Mouse (Mus musculus) erythroid progenitor cell, adult 5-6 weeks (primary cell): Measurements from ENCODE around the gene Ankrd10. TPM values are rescaled to one million over a fixed set of nuclear protein-coding genes. Genes with fewer than 3 reads are reported as not detected.
"Not testable (repeated sequence)": the region's sequence is repeated elsewhere in the genome, so short reads cannot be mapped to it uniquely, and the experiment has no call there.

Experiments
- ATAC-seq: replicated peaks from 2 replicates; pipeline ENCODE4 v1.8.0; 2016; ENCODE audit warnings: moderate number of reproducible peaks, mild to moderate bottlenecking, moderate TSS enrichment, inconsistent platforms; ENCODE audit not compliant: poor library complexity, low FRiP score, severe bottlenecking
- total RNA-seq, 2 experiments: library from RNA; stranded (forward) in 1 of 2; stranded (reverse) in 1 of 2; fragments of 150-400 nt in 1 of 2; fragments of 186-747, 209-891 nt in 1 of 2; gene quantifications; 2 replicates each; pipeline versions ENCODE4 v1.2.3 to v1.2.4; 2015 to 2017; ENCODE audit warnings: low replicate concordance in 2 of 2

The Ankrd10 gene
- total RNA-seq (2015; ENCODE audit: low replicate concordance): 10.1 and 30.2 TPM in 2 replicates
- 6.4 and 11.2 TPM in 2 replicates for total RNA-seq (2017; ENCODE audit: low replicate concordance)

DNA sequence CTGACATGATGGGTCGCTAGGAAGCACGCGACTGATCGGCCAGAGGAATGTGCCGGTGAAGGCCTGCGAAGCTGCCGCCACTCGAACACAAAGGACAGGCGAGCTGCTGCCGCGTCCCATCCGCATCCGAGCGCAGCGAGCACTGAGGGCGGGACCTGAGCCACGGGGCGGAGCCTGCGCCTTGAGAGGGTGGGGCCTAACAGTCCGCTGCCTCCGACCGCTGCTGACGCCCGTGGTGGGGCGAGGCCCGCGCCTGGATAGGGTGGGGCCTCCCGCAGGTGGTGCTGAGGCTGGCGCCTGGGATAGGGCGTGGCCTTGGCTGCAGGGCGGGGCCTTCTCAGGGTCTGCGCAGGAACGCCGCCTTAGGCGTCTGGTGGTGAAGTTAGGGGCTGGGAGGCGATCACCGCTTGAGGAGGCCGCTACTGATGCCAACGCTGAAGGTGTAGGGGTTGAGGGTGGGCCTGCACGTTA, at the start of gene Ankrd10:
TSS of gene Ankrd10 (minus strand) at position 147 of the 471 bp plus-strand sequence.
- ATAC-seq: peak; percentile 95

DNA sequence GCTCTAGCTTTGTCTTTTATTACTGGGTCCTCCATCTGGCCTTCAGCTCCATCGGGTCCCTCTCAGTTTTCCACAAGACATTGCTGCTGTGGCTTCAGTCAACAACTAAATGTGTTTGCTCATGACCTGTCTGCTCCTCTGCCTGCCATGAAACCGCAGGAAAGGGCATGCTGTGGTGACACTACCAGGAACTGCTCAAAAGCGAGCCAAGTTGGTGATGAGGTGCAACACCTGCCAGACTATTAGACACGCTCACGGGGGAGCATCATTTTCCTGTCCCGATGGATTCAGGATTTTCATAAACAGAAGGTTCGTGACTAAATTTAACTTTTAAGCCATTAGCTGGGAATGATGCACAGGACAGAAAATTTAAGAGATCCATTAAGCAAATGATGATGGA, 49.0 kb upstream of the Ankrd10 start:
- no peak for ATAC-seq

DNA sequence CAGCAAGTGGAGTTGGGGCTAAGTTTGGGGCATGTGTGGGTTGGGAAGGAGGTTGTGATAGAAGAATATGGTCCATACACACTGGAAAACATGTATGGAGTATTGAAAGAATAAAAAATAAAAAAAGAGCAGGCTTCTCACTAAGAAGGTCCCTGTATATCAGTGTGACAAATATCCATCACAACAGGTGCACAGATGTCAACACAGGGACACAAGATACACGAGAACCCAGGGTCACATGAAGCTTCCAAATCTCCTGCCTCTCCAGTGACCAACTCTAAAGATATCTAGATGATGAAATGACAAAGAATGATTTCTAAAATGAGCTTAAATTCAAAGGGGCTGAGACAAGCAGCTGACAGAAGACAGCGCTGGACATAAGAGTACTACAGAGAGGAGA, 32.8 kb upstream of the Ankrd10 start:
- ATAC-seq: no peak

DNA sequence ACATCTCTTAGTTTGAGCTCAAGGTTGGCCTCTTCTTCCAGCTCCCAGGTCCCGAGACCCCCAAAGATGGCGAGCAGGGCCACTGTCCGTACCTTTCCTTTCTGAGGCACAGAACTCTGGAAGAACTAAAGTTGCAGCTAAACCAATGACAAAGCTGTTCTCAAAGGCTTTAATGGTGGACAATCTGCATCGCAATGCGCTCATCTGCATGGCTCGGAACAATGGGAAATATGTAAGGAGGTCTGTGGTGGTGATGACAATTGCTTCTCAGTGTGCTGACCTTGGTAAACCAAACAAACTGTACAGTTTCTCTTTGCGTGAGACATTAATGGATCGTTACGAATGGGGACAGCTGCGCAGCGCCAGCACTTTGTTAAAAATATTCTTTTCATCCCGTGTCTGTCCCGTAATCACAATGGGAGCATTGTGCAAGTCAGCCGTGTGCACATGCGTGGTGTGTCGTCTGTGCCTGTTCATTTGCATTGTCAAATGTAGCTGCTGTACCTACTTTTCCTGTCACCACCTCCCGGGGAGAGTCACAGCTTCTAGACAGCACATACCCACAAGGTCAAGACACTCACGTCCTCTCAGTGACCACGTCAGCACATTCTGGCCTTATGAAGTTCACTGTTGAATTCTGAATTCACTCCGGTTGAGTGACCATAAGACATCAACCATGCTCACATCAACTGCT, 30.6 kb upstream of the Ankrd10 start:
- ATAC-seq: not testable (repeated sequence)

DNA sequence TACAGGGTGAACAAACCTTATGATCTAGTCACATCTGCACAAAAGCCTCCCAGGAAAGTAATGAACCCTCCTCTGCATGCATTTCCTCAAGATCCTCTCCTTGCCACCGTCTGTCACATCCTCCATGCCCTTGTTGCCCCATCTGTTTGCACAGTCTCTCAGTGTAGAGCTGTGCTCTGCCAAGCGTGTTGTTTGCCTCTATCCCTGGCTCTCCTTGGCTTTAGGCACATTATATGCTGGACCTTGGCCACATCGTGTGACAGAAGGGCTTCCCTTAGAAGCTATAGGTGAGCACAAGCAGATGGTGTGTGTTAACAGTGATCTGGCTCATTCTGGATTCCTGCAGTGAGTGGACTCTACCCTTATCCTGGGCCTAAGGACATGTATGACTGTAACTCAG, 26.4 kb upstream of the Ankrd10 start:
- ATAC-seq: no peak

DNA sequence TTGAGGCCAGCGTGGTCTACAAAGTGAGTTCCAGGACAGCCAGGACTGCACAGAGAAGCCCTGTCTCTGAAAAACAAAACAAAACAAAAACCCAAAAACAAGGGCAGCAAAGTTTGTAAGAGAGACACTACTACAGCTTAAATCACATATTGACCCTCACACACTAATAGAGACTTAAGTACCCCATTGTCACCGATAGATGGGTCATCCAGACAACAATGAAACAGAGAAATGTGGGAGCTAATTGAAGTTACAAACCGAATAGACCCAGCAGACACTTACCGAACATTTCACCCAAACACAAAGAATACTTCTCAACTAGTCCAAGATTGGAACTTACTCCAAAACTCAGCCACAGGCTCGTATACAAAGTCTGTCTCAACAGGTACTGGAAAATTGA, 14.5 kb upstream of the Ankrd10 start:
- ATAC-seq: no peak

DNA sequence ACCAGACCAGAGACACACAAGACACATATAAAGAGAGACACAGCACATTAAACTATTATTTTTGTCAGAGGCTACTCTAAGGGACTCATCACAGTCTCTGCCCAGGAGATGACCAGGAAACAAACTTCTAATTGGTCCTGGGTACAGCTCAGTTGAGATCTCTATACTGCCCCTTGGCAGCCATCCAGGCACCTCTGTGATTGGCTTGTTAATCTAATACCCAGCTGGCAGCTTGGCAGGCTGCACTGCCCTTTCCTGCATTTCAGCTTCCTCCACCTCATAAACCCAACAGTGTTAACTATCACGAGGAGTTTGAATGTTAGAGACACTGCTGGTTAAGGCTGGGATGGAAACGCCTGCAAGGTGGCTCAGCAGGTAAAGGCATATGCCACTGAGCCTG, 7.6 kb upstream of the Ankrd10 start:
- no peak for ATAC-seq

DNA sequence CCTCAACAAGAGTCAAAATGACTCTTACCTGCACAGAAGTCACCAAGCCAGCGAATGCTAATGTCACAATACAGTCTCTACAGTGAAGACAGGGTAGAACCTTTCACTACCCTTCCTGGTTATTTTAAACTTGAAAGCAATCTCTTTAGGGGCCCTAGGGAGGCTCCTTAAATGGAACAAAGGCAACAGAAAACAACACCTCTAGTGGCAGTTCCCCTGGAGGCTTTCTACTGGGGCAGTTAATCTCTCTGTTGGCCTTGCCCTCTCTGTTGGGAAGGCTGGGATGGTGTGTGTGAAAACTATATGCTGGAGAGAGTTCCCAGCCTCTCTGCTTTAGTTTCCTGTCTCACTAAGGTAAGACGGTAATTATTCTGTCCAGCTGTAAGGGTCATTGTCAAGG, 5.0 kb upstream of the Ankrd10 start:
- no peak for ATAC-seq

DNA sequence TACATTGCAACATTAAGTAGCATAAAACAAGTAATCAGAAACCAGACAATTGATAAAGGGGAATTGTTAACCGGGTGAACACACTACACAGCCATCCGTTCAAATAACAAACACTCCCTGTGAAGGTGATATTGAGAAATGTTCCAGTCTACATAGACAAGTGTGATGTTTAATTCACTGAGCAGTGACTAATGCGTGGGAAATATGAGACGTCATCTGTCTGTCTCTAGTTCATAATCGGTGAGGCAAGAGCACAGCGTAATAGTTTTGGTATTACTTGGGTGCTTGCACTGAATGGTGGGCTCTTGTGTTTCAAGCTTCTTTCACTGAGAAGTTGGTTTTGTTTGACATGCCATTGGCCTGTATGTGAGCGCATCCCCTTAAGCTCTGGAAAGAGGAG, 2.0 kb upstream of the Ankrd10 start:
- no peak for ATAC-seq

DNA sequence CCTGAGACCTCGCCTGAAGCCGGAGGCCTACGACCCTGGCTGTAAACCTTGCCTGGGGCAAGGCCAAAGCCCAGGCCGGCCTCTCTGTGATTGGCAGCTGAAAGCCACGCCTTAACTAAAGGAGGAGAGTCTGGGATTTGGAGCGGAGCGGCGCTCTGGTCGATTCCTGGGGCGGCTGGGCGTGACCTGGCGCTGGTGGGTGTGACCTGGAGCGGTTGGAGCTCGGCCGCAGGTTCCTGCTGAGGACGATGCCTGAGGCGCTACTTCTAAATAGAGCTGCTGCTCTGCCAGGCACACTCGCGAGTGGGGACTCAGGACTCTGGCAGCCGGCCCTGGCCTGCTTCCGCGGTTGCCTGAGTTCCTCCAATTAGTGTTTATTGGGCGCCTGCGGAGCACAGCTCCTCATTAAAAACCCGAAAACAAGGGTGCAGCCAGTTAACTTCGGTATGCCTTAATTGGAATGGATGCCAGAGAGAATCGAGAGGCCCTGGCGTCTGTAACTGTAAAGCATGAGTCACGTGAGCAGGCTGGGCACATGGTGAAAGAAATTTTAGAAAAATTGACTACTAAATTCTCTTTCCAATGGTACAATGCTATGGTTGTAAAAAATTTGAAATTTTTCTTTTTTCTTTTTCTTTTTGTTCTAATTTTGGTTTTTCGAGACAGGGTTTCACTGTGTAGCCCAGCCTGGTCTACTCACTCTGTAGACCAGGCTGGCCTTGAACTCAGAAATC, 934 bp upstream of the Ankrd10 start:
- ATAC-seq: peak; percentile 83

DNA sequence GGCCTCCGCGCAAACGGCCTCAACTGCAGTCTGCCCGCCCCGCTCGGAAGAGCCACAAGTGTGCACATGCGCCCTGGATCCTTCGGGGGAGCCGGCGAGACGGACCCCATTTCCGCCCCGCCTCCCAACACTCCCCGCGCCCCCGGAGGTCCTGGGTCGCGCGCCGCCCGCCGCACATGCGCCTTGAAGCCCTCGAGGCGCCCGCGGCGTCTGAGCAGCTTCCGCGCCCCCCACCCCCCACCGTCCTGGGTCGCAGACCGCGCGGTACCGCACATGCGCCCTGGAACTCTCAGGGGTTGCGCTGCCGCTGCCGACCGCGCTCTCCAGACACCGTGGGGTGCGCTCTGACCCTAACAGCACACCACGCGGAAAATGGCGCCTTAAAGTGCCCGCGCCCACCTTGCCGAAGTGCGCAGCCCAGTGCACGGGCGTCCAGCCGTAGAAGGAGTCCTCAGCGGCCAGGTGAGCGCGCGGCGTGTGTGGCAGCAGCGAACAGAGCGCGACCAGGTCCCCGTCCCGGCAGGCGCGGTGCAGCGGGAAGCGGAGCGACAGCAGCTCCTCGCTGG, 462 bp downstream of the Ankrd10 start:
- ATAC-seq: peak; percentile 35

DNA sequence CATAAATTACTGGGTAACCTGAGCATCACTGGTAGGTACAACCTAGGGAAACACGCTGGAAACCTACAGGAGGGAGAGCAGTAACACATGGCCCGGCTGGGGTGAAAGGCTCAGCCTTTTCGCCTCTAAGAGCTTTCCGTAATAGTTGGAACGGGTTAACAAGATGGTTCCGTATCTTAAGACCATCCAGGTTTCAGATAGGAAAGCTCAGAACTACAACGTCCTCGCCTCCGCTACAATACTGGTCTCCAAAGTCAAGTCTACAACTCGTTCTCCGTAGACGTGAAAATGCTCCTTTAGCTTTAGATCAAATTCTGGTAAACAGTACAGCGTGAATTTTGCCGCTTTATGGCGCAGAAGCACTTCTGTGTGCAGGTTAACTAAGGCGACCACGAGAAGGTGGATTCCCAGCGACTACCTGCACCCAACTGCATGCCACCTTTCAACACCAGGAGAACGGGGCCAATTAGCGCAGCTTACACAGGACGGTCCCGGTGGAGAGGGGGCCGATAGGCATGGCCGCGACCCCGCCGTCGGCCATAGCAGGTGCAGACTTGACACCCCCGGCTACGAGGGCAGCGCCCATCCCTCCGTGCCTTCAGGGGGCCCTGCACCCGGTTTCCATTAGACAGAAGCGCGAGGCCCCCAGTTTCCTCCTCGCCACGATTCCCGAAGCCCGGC, 1.1 kb downstream of the Ankrd10 start:
- ATAC-seq: no peak

DNA sequence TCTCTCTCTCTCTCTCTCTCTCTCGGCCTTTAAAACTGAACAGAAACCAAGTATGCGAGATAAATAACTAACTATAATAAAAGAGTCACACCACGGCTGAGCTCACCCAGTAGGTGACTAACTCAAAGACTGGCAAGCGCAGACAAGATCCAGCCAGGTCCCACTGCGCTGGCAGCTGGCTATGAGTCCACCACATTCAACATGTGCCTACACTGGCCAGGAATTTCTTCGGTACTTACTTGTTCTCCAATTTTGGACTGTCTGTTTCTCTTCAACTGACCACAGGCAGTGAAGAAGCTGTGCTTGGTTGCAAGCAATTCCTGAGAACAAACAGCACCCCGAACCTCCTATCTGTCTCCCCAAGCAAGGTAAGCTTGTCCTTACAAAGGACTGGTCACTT, 2.1 kb downstream of the Ankrd10 start:
- ATAC-seq: no peak

DNA sequence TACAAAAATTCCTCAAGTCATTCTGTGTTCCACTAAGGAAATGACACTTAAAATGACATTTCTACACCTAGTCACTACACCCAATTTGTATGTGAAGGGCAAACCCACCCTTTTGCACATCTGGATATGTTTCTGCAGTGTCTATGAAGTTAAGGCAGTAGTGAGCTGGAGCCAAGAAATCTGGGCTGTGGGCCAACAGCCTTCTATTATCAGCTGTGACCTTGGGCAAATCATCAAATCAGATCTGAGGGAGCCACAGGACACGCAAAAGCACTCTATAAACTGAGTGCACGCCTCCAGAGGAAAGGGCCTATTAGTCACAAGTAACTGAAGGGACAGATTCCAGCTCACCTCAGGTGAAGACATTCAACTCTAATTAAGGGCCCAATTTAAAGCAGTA, 3.2 kb downstream of the Ankrd10 start:
- no peak for ATAC-seq

DNA sequence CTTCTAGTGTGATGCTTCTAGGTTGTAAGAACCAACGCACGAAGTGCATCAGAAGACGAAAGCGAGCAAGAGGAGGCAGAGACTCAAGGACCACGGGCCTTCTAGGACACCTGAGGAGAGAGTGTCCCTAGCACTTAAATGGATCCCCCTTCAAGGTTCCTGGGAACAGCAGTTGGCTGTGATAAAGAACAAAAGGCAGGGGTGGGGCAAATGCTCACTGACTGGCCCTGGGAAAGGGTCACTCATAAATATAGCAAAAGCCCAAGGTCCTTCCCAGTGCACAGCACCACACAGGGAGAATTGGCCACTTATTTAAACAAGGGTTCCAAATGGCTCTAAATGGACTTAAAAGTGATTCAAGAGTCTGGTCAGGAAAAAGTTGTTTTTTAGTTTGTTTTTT, 6.4 kb downstream of the Ankrd10 start:
- ATAC-seq: no peak

DNA sequence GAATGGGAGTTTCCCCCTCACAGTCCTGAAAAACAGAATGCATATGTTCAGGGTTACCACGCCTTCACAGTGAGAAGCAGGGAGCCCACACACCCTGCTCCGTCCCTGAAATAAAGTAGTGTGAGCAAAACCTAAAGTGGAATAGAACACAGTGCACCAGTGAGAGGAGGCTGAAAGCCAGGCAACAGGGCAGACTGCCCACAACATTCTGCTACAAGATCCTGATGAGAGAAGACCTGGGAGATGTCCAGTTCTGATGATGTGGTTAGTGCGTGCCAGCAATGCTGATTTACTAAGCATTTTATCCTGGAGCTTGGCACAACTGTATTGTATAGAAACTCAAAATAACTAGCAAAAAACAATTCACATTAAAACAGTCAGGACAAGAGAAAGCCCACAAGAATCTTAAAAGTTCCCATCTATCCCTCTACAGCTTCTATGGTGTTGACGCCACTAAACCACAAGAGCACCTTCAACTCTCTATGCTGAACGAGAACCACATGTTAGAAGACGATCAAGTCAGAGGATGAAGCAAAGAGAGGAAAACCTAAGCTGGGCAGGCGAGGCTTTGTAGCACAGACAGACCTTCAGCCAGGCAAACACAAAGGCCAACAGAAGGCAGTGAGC, 6.9 kb downstream of the Ankrd10 start:
- no peak for ATAC-seq

DNA sequence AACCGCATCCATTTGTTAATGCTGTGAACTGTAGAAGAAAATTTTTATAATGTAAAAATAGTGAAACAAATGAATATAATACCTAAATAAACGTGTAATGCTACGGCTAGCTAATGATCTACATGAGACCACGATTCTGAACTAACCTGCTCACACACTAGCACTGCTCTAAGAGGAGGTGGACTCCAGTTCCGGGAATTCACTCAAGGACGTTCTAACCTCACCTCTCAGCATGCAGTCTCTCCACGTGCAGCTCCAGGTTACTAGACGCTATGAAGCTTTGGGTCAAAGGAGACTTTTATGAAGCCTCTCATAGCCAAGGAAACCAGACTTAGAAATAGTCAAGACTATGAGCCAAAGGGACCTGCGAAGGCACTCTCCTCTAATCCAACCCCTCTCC, 7.8 kb downstream of the Ankrd10 start:
- ATAC-seq: no peak

DNA sequence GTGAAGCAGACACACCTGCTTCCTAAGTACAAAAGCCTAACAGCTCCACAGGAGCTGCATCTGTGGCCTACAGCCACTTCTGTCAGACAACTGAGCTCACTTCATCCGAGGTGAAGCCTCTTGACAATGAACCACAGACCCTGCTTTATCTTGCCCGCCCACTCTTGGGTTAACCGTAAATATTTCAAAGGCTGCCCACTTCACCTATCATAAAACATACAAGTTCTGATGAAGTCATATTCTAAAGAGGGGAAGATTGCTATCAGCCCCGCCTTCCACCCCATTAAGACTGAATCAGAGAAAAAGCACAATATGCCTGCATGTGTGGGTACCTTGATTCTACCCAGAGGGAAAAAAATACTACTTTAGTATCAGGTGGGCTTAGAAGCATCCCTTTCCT, 10.5 kb downstream of the Ankrd10 start:
- ATAC-seq: no peak

DNA sequence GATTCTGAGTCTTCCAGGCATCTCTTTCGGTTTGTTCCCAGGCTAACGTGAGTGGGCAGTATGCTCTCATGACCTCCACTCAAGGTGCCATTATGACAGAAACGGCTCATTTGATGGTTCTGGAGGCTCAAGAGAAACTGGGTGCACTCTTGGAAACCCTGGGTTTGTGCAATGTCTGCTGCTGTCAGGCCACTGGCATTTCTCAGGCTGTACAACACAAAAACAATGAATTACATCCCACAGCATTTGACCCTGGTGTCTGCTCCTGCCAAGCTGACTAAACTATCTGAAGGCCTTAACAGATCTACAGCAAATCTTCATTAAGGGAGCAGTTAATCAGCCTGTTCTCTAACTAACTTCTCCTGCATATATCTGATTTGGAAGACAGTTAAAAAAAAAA, 16.5 kb downstream of the Ankrd10 start:
- ATAC-seq: no peak

DNA sequence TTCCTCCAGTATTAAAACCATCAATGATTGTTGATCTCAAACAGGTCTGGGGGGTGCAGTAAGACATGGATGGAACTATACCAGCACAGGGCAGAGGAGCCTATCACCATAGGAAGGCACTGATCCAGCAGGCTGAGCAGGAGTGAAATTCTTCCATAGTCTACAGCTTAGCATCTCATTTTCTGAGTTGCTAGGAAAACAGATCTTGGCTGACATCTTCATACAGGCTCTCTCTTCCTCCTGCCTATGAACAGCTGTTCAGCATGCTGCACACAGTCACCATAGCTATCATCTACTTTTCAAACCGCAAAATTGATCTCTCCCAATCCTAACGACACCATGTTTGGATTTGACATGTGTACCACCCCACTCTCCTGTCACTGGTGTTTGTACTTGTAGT, 17.5 kb downstream of the Ankrd10 start:
- no peak for ATAC-seq
